Mouse (Mus musculus) urinary bladder, postnatal 10 days (tissue): Measurements from ENCODE around the gene Sarm1.
A peak's percentile ranks its signal among the peaks of the same experiment; 100 is the strongest.

Experiments
- DNase-seq: peaks from one replicate; pipeline ENCODE4 v3.0.0; 2022; ENCODE audit warnings: low spot score

Sarm1 gene

DNA sequence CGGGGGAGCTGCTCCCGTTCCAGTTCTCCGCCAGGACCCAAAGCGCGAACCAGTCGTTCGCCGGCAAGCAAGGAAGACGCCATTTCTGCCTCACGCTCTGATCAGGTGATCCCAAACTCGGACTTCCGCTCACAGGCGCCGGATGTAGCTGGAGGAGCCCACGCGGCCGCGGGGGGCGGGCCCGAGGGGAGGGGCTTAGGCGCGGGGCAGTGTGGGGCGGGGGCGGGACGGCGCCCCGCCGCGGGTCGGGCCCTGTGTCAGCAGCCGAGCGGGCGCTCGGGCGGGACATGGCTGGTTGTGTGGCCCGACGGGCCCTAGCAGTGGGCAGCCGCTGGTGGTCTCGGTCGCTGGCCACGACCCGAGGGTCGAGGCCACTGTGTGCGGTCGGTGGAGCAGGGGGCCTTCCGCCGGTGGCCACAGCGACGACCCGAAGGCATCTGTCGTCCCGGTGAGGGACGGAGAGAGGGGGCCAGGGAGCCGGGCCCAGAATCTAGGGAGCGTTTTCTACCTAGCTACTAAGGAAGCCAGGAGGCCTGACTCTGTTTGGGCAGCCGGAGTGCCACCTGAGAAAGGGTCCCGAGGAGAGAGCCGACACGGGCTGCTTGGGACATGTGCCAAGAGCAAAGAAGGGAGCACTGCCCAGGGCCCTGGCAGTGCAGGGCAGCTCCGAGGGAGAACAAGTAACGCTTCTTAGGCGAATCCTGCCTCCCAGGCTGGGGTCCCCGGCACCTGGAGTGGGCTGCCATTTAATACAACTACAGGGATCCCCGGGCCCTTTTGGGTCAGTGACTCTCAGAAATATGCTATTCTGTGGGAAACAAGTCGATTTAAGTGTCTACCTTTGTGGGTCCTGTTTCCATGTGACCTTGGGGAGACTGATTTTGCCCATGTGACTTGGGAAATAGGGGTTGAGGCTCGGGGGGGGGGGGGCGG, 14.7 kb upstream of the Sarm1 start, which contains the start of the genes Tmem199 and Poldip2:
Gene Tmem199 (minus strand): TSS at position 148 of the 933 bp plus-strand sequence.
Gene Poldip2 (plus strand): TSS at position 169 of the 933 bp plus-strand sequence.
- peak; percentile 51 for DNase-seq

DNA sequence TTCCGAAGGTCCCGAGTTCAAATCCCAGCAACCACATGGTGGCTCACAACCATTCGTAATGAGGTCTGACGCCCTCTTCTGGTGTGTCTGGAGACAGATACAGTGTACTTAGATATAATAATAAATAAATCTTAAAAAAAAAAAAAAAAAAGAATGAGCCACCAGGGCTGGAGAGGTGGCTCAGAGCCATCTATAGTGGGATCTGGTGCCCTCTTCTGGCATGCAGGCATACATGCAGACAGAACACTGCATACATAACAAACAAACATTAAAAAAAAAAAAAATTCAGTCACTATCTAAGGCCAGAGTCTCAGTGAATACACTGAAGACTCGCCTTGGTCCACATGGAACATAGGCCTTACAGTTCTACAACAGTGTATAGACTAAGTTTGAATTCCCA, 11.6 kb upstream of the Sarm1 start:
- no peak for DNase-seq

DNA sequence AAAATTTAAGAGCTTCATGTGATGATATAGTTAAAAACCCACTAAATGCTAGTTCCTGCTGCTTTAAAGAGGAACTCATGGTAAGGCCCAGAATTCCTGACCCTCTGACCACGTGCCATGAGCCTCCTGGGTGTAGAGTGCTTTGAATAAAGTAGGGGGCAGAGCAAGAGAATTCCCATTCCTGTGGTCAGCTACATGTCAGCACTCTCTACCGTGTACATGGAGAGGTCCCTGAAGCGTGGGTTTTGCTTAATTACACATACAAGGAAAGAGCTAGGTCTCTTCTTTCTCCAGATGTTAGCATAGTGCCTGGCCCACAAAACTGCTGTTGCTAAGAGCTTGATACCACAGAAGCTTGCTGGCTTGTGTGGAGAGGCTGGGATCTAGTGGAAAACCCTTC, 7.9 kb upstream of the Sarm1 start:
- DNase-seq: no peak

DNA sequence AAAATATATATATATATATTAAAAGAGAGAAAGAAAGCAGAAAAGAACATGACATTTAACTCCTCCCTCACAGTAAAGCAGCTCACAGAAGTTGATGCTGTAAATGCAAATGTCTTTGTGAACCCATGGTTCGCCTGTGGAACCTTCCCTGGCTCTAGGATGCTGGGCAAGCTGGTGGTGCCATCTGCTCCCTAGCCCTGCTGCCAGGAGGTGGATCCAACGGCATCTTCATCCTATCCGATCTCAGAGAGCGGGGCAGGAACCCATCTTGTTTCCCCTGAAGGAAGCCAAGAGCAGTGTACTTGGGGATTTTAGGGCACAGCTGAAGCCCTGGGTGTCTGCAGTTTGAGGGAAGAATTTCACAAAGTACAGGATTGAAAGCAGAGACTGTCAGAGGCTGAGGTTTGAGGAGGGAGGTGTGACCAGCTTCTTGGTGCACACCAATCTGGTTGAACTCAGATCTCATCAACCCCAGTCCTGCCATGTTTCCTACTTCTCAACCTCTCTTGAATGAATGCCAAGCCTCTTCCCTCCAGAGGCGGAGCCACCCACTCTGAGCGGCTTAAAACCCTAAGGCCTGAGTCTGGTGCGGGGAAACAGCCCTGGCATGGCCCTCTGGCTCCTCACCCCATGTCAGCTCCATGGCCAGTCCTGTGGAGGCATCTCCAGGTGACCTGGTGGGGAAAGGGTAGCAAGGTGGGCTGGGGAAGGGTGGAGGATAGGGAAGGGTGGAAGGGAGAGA, 5.5 kb upstream of the Sarm1 start, which contains the start of gene Sebox:
Gene Sebox (plus strand): TSS at position 539 of the 742 bp plus-strand sequence.
- no peak for DNase-seq

DNA sequence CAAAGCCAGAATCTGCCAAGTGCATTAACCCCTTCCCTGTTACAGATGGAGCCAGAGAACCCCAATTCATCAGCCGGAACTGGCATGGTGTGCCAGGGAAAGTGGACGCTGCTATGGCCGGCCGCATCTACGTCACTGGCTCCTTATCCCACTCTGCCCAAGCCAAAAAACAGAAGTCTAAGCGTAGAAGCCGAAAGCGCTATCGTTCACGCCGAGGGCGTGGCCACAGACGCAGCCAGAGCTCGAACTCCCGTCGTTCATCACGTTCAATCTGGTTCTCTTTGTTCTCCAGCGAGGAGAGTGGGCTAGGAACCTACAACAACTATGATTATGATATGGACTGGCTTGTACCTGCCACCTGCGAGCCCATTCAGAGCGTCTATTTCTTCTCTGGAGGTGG, 4.0 kb upstream of the Sarm1 start:
- DNase-seq: no peak

DNA sequence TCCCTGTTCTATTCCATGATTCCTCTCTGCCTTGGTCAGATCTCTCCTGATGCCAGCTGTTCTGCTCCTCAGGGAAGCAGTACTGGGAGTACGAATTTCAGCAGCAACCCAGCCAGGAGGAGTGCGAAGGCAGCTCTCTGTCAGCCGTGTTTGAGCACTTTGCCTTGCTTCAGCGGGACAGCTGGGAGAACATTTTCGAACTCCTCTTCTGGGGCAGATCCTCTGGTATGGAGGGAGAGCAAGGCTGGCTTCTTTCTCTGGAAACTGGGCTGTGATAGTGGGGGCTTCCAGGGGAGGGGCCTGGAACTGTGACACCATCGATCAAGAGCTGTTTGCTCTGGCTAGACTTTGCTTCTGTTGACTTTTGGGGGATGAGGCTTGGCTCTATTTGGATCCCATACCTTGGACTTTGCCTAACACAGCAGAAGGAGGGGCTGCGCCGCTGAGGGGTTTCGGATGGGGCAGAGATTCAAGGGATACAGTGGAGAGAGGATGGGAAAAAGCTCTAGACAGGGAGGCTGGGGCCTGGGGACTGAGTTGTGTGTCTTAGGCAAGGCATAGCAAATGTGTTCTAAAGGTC, 3.2 kb upstream of the Sarm1 start:
- DNase-seq: no peak

DNA sequence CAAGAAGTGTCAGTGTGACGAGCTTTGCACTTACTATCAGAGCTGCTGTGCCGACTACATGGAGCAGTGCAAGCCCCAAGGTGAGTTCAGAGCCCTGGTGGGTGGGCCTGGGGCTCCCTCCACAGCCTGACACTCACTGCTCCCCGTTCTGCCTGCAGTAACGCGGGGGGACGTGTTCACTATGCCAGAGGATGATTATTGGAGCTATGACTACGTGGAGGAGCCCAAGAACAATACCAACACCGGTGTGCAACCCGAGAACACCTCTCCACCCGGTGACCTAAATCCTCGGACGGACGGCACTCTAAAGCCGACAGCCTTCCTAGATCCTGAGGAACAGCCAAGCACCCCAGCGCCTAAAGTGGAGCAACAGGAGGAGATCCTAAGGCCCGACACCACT, 2.0 kb upstream of the Sarm1 start:
- no peak for DNase-seq

DNA sequence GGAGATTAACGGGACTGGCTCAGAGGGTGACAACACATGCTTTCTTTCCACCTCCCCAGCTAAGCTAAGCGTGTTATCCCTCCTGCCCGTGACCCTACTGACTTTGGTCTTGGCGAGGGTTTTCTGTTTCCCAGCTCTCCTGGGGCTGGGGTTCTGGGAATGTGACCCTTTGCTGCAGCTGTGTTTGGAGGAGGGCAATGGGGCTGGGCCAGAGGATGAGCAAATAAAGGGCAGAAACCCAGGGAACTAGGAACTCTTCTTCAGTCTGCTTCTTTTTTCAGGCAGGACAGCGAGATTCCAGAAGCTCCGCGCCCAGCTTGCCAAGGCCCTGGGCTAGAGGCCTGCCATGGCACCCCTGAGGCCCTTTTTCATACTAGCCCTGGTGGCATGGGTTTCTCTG, 1.4 kb upstream of the Sarm1 start, which contains the start of gene Vtn:
Gene Vtn (plus strand): TSS at position 88 of the 400 bp plus-strand sequence.
- no peak for DNase-seq

DNA sequence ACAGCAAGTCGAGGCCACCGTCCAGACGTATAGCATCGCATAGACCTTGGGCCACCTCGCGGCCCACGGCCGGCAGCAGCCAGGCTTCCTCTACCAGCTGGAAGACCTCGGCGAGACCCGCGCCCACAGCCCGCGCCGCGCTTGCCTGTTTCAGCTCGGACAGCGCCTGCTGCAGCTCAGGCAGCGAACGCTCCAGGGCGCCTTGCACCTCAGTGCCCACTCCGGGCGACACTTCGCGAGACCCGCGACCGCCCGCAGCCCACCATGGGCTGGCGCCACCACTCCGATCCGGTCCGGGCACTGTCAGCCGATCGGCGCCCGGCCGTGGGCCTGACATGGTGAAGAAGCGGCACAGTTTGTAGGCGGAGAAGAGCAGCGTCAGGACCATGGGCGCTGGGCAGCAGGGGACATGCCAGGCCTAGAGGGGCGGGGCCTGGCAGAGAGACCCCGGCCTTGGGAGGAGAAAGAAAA, 448 bp downstream of the Sarm1 start:
- no peak for DNase-seq

DNA sequence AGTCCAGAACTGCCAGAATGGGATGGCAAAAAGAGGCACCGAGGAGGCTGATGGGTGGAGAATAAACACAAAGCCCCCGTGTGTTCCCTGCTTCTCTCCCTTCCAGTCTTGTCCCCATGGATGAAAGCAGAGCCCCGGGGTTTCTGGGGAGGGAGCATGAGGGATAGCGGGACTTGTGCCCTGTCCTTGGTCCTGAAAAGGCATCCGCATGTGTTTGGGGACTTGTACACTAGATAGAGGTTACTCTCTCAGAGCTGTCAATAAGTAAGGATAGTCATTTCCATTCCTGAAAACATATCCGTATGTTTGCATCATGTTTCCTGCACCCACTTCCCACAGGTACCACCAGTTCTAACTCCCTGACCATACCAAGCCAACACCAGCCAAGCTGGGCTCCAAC, 1.6 kb downstream of the Sarm1 start:
- DNase-seq: no peak

DNA sequence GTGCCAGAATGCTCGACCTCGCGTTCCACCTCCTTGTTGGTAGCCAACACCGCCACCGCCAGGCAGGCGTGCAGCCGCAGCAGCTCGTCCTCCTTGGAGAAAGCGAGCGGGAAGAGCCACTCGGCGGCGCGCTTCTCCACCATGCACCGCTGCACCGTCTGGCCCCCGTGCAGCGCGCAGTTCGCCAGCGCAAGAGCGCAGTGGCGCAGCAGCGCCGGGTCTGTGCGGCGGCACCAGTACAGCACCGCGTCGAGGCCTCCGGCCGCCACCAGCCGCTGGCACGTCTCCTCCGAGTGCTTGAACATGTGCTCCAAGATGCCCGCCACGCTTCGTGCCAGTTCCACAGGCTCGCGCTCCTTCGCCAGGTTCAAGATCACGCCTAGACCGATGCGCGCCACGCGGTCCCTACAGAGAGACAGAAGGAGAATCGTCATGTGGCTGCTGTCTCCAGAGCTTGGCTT, 6.7 kb downstream of the Sarm1 start:
- no peak for DNase-seq

DNA sequence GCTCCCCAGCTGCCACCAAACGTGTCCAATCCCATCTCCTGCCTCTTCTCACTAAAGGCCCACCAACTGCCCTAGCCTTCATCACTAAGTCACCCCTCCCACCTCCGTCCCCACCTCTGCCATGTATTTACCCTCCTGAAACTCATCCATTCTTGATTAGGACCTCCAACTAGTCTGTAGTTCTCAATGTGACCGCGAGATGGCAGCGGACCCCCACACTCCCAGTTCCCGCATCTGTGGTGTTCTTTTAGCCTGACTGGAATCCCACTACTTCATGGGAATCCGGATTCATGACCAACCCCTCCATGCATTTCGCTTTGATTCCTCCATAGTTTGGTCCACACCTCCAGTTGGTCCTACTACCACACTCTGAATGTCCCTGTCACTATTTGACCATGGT, 9.4 kb downstream of the Sarm1 start:
- DNase-seq: no peak

DNA sequence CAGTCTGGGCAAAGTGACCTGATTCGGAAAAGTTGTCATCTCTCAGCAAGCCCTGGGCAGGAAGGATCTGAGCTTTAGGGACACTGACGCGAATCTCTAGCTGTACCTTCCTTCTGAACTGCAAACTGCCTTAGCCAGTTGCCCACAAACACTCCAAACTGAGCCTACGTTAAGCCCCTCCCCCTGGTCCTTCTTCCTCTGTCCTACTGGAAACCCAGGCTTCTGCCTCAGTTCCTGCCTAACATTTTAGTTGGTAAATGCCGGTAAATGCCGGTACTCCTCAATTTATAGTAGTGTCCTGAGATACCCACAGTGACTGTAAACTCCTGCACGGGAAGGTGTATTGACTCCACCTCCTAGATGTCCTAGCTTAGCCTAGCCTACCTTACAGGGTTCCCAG, 13.9 kb downstream of the Sarm1 start:
- DNase-seq: no peak

DNA sequence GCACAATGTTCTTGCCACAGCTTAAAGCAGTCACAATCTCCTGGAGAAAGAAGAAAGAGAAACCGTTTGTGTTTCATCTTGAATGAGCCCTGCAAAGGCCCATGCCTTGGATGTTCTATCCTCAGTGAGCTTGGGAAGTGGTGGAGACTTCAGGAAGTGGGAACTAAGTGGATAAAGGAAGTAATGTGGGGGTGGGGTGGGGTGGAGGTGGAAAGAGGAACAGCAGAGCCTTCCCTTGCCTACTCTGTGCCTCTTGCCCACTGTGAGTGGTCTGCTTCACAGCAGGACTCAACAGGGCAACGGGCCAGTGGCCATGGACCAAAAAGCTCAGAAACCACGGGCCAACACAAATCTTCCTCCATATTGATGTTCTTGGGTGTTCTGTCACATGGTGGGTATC, 22.3 kb downstream of the Sarm1 start:
- DNase-seq: no peak

DNA sequence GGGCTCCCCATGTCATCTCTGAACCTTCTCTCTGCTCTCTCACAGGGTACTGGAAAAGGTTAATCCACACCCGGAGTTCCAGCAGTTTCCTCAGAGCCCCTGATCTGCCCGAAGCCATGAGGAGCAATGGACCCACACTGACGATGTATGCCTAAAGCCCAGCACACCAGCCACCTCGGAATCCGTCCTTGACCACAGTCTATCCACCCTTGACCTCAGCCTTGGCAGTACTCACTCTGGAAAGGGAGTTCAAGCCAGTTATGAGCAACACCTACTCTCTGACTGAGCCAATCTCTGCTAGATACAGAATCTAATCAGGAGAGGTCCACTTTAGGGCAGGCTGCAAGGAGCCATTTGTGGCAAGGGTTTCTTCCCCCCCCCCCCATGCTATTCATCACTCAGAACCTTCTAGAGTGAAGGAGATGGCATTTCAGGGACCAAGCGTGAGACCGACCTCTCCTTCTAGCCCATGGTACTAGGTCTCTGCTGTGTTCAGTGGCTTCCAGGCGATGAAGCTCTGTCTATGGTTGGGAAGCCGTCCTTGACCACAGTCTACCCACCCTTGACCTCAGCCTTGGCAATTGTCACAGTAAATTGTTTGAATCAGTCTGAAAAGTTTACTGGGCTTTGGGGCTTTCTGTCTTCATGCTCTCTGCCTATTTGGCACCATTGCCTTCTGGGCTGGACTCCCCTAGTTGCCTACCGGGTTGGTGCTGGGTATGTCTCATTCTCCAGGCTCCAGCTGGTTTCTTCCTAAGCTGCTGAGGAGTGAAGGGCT, 26.0 kb downstream of the Sarm1 start:
- DNase-seq: no peak

DNA sequence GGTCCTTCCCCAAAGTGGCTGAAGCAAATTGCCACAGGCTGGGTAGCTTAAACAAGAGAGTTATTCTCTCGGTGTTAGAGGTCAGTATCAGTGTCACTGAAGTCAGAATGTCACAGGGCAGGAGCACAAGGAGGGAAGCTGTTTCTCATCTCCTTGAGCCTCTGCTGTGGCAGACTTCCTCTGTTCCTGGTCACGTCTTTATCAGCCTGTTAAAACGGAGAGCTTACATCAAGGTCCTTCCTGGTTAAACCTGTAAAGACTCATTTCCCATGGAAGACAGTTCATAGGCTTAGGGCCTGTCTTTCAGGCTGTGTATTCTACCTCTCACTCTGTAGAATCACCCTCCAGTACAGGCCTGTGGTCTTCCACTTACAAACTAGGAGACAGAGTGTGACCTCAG, 29.6 kb downstream of the Sarm1 start:
- DNase-seq: no peak

DNA sequence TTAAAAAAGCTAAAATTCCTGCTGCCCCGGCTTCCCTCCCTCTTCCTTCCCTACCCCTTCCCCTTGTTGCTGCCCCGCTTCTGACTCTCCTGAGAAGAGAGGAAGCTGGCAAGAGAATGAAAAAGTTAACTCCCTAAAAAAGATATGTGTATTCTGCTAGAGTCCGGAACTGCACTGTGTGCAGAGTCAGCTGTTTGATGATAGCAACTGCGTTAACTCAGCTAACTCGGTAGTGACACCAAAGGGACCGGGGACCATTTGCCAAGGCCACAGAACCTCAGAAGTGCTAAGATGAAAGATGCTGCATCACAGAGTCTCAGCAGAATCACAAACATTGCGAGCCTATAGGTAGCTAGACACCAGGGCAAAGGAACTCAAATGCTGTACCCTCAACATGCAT, 30.0 kb downstream of the Sarm1 start:
- no peak for DNase-seq

DNA sequence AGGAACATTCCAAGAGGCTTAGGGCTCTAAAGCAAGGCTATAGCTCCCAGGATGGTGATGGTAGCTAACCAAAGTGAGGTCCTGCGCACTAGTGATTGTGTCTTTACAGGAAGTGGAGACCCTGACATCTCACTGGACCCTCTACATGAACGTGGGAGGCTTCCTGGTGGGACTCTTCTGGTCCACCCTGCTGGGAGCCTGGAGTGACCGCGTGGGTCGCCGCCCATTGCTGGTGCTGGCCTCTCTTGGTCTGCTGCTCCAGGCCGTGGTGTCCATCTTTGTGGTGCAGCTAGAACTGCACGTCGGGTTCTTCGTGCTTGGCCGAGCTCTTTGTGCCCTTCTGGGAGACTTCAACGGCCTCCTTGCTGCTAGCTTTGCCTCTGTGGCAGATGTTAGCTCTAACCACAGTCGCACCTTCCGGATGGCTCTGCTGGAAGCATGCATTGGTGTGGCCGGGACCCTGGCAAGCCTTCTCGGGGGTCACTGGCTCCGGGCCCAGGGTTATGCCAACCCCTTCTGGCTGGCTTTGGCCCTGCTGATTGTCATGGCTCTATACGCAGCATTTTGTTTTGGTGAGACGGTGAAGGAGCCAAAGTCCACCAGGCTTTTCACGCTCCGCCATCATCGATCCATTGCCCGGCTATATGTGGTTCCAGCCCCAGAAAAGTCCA, 31.2 kb downstream of the Sarm1 start:
- no peak for DNase-seq

DNA sequence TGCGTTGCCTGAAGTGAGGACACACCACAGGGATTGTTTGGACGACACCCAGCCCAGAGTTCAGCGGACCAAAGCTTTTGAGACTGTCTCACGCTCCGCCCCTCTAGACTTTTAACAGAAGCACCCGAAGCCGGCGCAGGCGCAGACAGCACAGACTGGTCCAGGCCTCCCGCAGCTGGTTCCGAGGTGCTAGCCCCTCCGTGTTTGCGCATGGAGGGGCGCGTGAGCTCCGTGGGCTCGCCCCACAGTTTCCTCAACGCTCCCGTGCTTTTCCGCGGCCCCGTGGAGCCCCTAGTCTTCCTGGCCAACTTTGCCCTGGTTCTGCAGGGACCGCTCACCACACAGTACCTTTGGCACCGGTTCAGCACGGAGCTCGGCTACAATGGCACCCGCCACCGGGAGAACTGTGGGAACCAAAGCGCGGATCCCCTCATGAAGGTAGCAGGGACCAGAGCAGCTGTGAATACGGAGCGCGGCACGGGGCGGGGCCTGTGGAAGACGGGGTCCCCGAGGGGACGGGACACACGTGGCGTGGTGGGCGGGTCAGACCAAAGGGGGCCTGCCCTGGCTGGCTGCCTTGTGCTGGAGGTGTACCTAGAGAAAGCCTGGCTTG, 31.9 kb downstream of the Sarm1 start, which contains the start of gene Slc46a1:
Gene Slc46a1 (plus strand): TSS at position 130 of the 613 bp plus-strand sequence.
- DNase-seq: peak; percentile 50

DNA sequence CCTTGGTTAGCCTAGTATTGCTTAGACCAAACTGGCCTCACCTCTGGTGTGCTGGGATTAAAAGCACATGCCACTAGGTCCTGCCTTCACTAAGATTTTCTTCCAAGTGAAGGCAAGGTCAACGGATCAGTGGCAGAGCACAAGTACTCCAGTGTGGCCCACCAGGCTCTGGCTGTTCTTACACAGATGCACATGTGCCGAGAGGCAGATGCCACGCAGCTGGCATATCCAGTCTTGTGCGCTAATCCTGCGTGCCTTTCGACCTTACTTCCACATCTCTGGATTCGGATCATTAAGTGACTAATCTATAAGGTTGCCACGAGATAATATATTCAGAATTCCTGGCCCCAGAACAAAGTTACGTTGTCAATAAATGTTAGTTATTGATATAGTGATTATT, 32.4 kb downstream of the Sarm1 start:
- DNase-seq: no peak
